ENCODE assay signal across 15 mouse cellular contexts in genomic region chr7:111721308-111721698, GRCm38 (mm10). TPM values are rescaled to one million over a fixed set of nuclear protein-coding genes. Genes with fewer than 3 reads are reported as not detected.
DNase-seq lines count a peak whose midpoint lies in the region; ATAC-seq and TF ChIP-seq lines count a peak whose summit lies in the region.
"Had no signal": no experiment of that assay in that cellular context is flagged by ENCODE, and none has a peak within 500 bp of the region (broad histone marks: within the 10 kb centered on the region; RNA-seq: fewer than 3 reads in every experiment).

No protein-coding gene starts in this region.

- WGBS in lung, embryonic 14.5 days, result 80% methylated on average over 5 of the region's 5 CpGs
- 83% methylated on average over 5 of the region's 5 CpGs for WGBS in embryonic facial prominence, embryonic 15.5 days
- WGBS in olfactory bulb, adult 2 months, result 83% methylated on average over 5 of the region's 5 CpGs

- peaks cover 14% of the 10 kb centered on the region for H3K4me1 ChIP-seq in lung, embryonic 14.5 days (ENCODE audit: insufficient read depth)
- peaks cover 41% of the 10 kb centered on the region for H3K4me1 ChIP-seq in embryonic facial prominence, embryonic 15.5 days
- peaks cover 36% of the 10 kb centered on the region for H3K4me1 ChIP-seq in olfactory bulb, adult 2 months (ENCODE audit: control insufficient read depth, insufficient read depth, low read length)

- TF ChIP-seq POLR2A in olfactory bulb, adult 2 months (IDR thresholded peaks at IDR 0.05; ENCODE audit: insufficient read depth, low read depth, low read length), result no peak

- no peaks in the 10 kb centered on the region for H3K27me3 ChIP-seq in lung, embryonic 14.5 days (ENCODE audit: insufficient read depth, low read length)
- no peaks in the 10 kb centered on the region for H3K27me3 ChIP-seq in embryonic facial prominence, embryonic 15.5 days
- H3K27me3 ChIP-seq: midbrain, embryonic 13.5 days; Patski had no signal

- H3K9me3 ChIP-seq in lung, embryonic 14.5 days (ENCODE audit: low read depth, low read length), result no peaks in the 10 kb centered on the region
- H3K9me3 ChIP-seq in embryonic facial prominence, embryonic 15.5 days (replicated peaks), result no peaks in the 10 kb centered on the region
- H3K9me3 ChIP-seq: midbrain, embryonic 13.5 days had no signal

- DNase-seq in heart, adult 18-20 months, result peak; percentile 42
- DNase-seq in heart, postnatal 4 days, result no peak
- DNase-seq in lung, embryonic 14.5 days, result no peak
- DNase-seq in lung, adult 18-20 months, result no peak
- no peak for DNase-seq in cerebellum, adult 18-20 months
- DNase-seq: B cell, adult 2 months; right cerebral cortex, postnatal 14 days; thymus, adult 2 months had no signal

- peak overlapping the region; percentile 87 for H3K27ac ChIP-seq in lung, embryonic 14.5 days (ENCODE audit: low read depth)
- H3K27ac ChIP-seq in embryonic facial prominence, embryonic 15.5 days (replicated peaks), result peak overlapping the region; percentile 81
- peak overlapping the region; percentile 39; the same call in 1 of the 2 replicates for H3K27ac ChIP-seq in olfactory bulb, adult 2 months (ENCODE audit: insufficient read depth, low read depth, low read length)
- H3K27ac ChIP-seq: macrophage; midbrain, embryonic 13.5 days had no signal

- ATAC-seq in lung, embryonic 14.5 days (ENCODE audit: insufficient read depth), result no peak; the same call in 1 of the 2 replicates
- no peak; the same call in 1 of the 2 replicates for ATAC-seq in embryonic facial prominence, embryonic 15.5 days (ENCODE audit: insufficient number of reproducible peaks, low FRiP score, low TSS enrichment, low read depth)
- no peak for ATAC-seq in activated CD4-positive, CD25-positive, alpha-beta regulatory T cell, adult 4 months
- ATAC-seq: forebrain, embryonic 14.5 days; midbrain, embryonic 13.5 days; Patski had no signal

- TF ChIP-seq CTCF in lung, embryonic 14.5 days (IDR thresholded peaks at IDR 0.05; ENCODE audit: low read depth), result no peak
- no peak for TF ChIP-seq CTCF in olfactory bulb, adult 2 months (IDR thresholded peaks at IDR 0.05; ENCODE audit: insufficient read depth, low read depth, low read length)

- H3K4me2 ChIP-seq in lung, embryonic 14.5 days, result no peak overlapping the region
- no peak overlapping the region for H3K4me2 ChIP-seq in embryonic facial prominence, embryonic 15.5 days (replicated peaks)
- H3K4me2 ChIP-seq: midbrain, embryonic 13.5 days had no signal

- no peaks in the 10 kb centered on the region for H3K36me3 ChIP-seq in lung, embryonic 14.5 days (ENCODE audit: insufficient read depth)
- H3K36me3 ChIP-seq in embryonic facial prominence, embryonic 15.5 days, result no peaks in the 10 kb centered on the region
- H3K36me3 ChIP-seq: midbrain, embryonic 13.5 days had no signal

- no peak overlapping the region for H3K9ac ChIP-seq in lung, embryonic 14.5 days
- H3K9ac ChIP-seq in embryonic facial prominence, embryonic 15.5 days, result no peak overlapping the region
- H3K9ac ChIP-seq: midbrain, embryonic 13.5 days had no signal

- H3K4me3 ChIP-seq in lung, embryonic 14.5 days (ENCODE audit: low read depth, low read length), result no peak overlapping the region
- no peak overlapping the region for H3K4me3 ChIP-seq in embryonic facial prominence, embryonic 15.5 days (replicated peaks)
- H3K4me3 ChIP-seq in olfactory bulb, adult 2 months (ENCODE audit: insufficient read depth, low read depth, low read length), result no peak overlapping the region
- H3K4me3 ChIP-seq: midbrain, embryonic 13.5 days had no signal

RNA-seq across cellular contexts. Expression of gene Galnt18, which starts 58.5 kb away (rescaled TPM):
- 10 to 100 TPM; 11.2 to 12.5 TPM for total RNA-seq in heart, adult 18-20 months (2021)
- 10 to 100 TPM; 19.3 to 21.5 TPM for total RNA-seq in heart, postnatal 4 days (2021)
- 18.0 and 18.2 TPM in 2 replicates for polyA plus RNA-seq in lung, embryonic 14.5 days (2014; fragmentation: Nextera tagmentation; extraction: Ambion mirVana)
- polyA plus RNA-seq in embryonic facial prominence, embryonic 15.5 days (2015; fragmentation: Nextera tagmentation; extraction: Ambion mirVana), result 30.0 and 30.3 TPM in 2 replicates
- not detected in 2 replicates for polyA plus RNA-seq in olfactory bulb, adult 2 months (2012; ENCODE audit: insufficient read depth, insufficient read length, low replicate concordance, missing spikeins)
- polyA plus RNA-seq in activated CD4-positive, CD25-positive, alpha-beta regulatory T cell, adult 4 months (2017; shearing (Covaris generic)), result not detected
- polyA plus RNA-seq: macrophage had no signal

Comparison
In these comparisons a context has a peak if more than half of its experiments do, and no peak if none do; other contexts are left out.
1. DNase-seq: peak in heart, adult 18-20 months (2 of 2); none in heart, postnatal 4 days (single experiment), lung, embryonic 14.5 days (single experiment), lung, adult 18-20 months (0 of 2) and cerebellum, adult 18-20 months (0 of 2).
2. Peak in every context shown above with its lines, with median percentiles within 50 percentile points of each other: H3K27ac ChIP-seq.